Mouse (Mus musculus): ENCODE measurements around the gene Slc5a9.
"Not testable (repeated sequence)": the region's sequence is repeated elsewhere in the genome, so short reads cannot be mapped to it uniquely, and the experiment has no call there.

- TF ChIP-seq POLR2A (IDR thresholded peaks at IDR 0.05; ENCODE audit: low read depth, low read length); CTCF (IDR thresholded peaks at IDR 0.05; ENCODE audit: borderline replicate concordance, insufficient read depth, low read length): not testable (repeated sequence)
These were observed 2.2 kb downstream of the Slc5a9 start for GRCm38 (mm10) chr4:111900491-111900890.

All from embryonic fibroblast, embryonic 13.5 days (primary cell).